Mouse (Mus musculus): ENCODE results near the gene Elmo2. TPM values are rescaled to one million over a fixed set of nuclear protein-coding genes. Genes with fewer than 3 reads are reported as not detected.

Elmo2 gene
- total and polyA plus RNA-seq, 3 experiments: 9.0 to 11.7 (median 10.1) TPM

GRCm38 (mm10) chr2:165323928-165324327 lies 2.4 kb downstream of the Elmo2 start:
- H3K9ac ChIP-seq (ENCODE audit: insufficient read depth, low read depth): no peak overlapping the region
- no peak overlapping the region for H3K4me2 ChIP-seq (ENCODE audit: insufficient read depth, low read depth, poor library complexity, severe bottlenecking)
- H3K27me3 ChIP-seq (replicated peaks): peaks cover 17% of the 10 kb centered on the region
- no peaks in the 10 kb centered on the region for H3K79me2 ChIP-seq (replicated peaks; ENCODE audit: control insufficient read depth, extremely low read depth, insufficient read depth, poor library complexity, severe bottlenecking)
- no peaks in the 10 kb centered on the region for H3K9me3 ChIP-seq (replicated peaks; ENCODE audit: low read length)
- no peak overlapping the region for H3K27ac ChIP-seq (ENCODE audit: insufficient read depth, low read depth)
- no peak overlapping the region for H3K4me3 ChIP-seq (replicated peaks in 1 of 3; ENCODE audit: low read depth in 2 of 3, low read length in 2 of 3, poor library complexity in 1 of 3)
- dilution Hi-C loops (cut with MboI; ENCODE audit: extremely low pct_ligation_motif_present, extremely low pct_unique_long_range_greater_than_20kb, low sequenced_read_pairs): no loop called here
- H3K4me1 ChIP-seq (ENCODE audit: control insufficient read depth in 1 of 2, insufficient read depth in 2 of 2): peaks cover 9 to 31% of the 10 kb centered on the region in 2 experiments
- in situ Hi-C loops (cut with MboI; ENCODE audit: low pct_ligation_motif_present, low pct_unique_long_range_greater_than_20kb, low sequenced_read_pairs): no loop called here
- DNase-seq (ENCODE audit: extremely low read depth): no peak
- TF ChIP-seq GABPA (IDR thresholded peaks at IDR 0.05; ENCODE audit: insufficient replicate concordance, low read depth, low read length): no peak
- H3K36me3 ChIP-seq (replicated peaks in 1 of 2; ENCODE audit: control insufficient read depth in 1 of 2, insufficient read depth in 1 of 2, low read length in 1 of 2): peaks cover 2 to 18% of the 10 kb centered on the region in 2 experiments

- TF ChIP-seq TCF12 (IDR thresholded peaks at IDR 0.05; ENCODE audit: low read depth, low read length) (no peak), POLR2A (IDR thresholded peaks at IDR 0.05; ENCODE audit: low read depth, low read length) (no peak), MYC (IDR thresholded peaks at IDR 0.05; ENCODE audit: low read depth, low read length) (no peak), GABPA (IDR thresholded peaks at IDR 0.05; ENCODE audit: insufficient replicate concordance, low read depth, low read length) (no peak), ZKSCAN1 (IDR thresholded peaks at IDR 0.05; ENCODE audit: borderline replicate concordance, low read depth, low read length) (no peak), HCFC1 (IDR thresholded peaks at IDR 0.05; ENCODE audit: low read depth, low read length) (no peak), RAD21 (IDR thresholded peaks at IDR 0.05; ENCODE audit: low read depth, low read length) (no peak), UBTF (IDR thresholded peaks at IDR 0.05; ENCODE audit: low read depth, low read length) (no peak), NELFE (IDR thresholded peaks at IDR 0.05; ENCODE audit: low read depth, low read length) (no peak)
- H3K27me3 ChIP-seq (replicated peaks): peaks cover 14% of the 10 kb centered on the region
- H3K4me3 ChIP-seq (replicated peaks in 1 of 3; ENCODE audit: low read depth in 2 of 3, low read length in 2 of 3, poor library complexity in 1 of 3): no peak overlapping the region
- no peaks in the 10 kb centered on the region for H3K79me2 ChIP-seq (replicated peaks; ENCODE audit: control insufficient read depth, extremely low read depth, insufficient read depth, poor library complexity, severe bottlenecking)
- peaks cover 2 to 18% of the 10 kb centered on the region in 2 experiments for H3K36me3 ChIP-seq (replicated peaks in 1 of 2; ENCODE audit: control insufficient read depth in 1 of 2, insufficient read depth in 1 of 2, low read length in 1 of 2)
- H3K9ac ChIP-seq (ENCODE audit: insufficient read depth, low read depth): no peak overlapping the region
- no peak for DNase-seq (ENCODE audit: extremely low read depth)
- H3K4me1 ChIP-seq (ENCODE audit: control insufficient read depth in 1 of 2, insufficient read depth in 2 of 2): peaks cover 8 to 31% of the 10 kb centered on the region in 2 experiments
- in situ Hi-C loops (cut with MboI; ENCODE audit: low pct_ligation_motif_present, low pct_unique_long_range_greater_than_20kb, low sequenced_read_pairs) (no loop called here), dilution Hi-C loops (cut with MboI; ENCODE audit: extremely low pct_ligation_motif_present, extremely low pct_unique_long_range_greater_than_20kb, low sequenced_read_pairs) (no loop called here)
- H3K9me3 ChIP-seq (replicated peaks; ENCODE audit: low read length): no peaks in the 10 kb centered on the region
- H3K27ac ChIP-seq (ENCODE audit: insufficient read depth, low read depth): no peak overlapping the region
- H3K4me2 ChIP-seq (ENCODE audit: insufficient read depth, low read depth, poor library complexity, severe bottlenecking): no peak overlapping the region
These were observed 2.8 kb downstream of the Elmo2 start for GRCm38 (mm10) chr2:165323484-165323883.

- H3K79me2 ChIP-seq (replicated peaks; ENCODE audit: control insufficient read depth, extremely low read depth, insufficient read depth, poor library complexity, severe bottlenecking): no peaks in the 10 kb centered on the region
- dilution Hi-C loops (cut with MboI; ENCODE audit: extremely low pct_ligation_motif_present, extremely low pct_unique_long_range_greater_than_20kb, low sequenced_read_pairs) (no loop called here), in situ Hi-C loops (cut with MboI; ENCODE audit: low pct_ligation_motif_present, low pct_unique_long_range_greater_than_20kb, low sequenced_read_pairs) (no loop called here)
- no peak for DNase-seq (ENCODE audit: extremely low read depth)
- peaks cover under 1% of the 10 kb centered on the region for H3K27me3 ChIP-seq (replicated peaks)
- no peak overlapping the region for H3K4me3 ChIP-seq (replicated peaks in 1 of 3; ENCODE audit: low read depth in 2 of 3, low read length in 2 of 3, poor library complexity in 1 of 3)
- no peak overlapping the region for H3K27ac ChIP-seq (ENCODE audit: insufficient read depth, low read depth)
- H3K9me3 ChIP-seq (replicated peaks; ENCODE audit: low read length): no peaks in the 10 kb centered on the region
- TF ChIP-seq MAZ (IDR thresholded peaks at IDR 0.05; ENCODE audit: low read depth, low read length) (no peak), NELFE (IDR thresholded peaks at IDR 0.05; ENCODE audit: low read depth, low read length) (no peak), ZNF384 (IDR thresholded peaks at IDR 0.05; ENCODE audit: low read depth, low read length) (no peak), EP300 (IDR thresholded peaks at IDR 0.05; ENCODE audit: low read length) (no peak), TCF12 (IDR thresholded peaks at IDR 0.05; ENCODE audit: low read depth, low read length) (no peak), JUN (IDR thresholded peaks at IDR 0.05; ENCODE audit: insufficient read depth, low read depth, low read length) (no peak), MAFK (IDR thresholded peaks at IDR 0.05; ENCODE audit: insufficient replicate concordance, low read length) (no peak), RCOR1 (conservative IDR thresholded peaks at IDR 0.05; ENCODE audit: low read depth, low read length) (no peak), KAT2A (IDR thresholded peaks at IDR 0.05; ENCODE audit: insufficient replicate concordance, low read length) (no peak), BHLHE40 (IDR thresholded peaks at IDR 0.05; ENCODE audit: low read depth, low read length) (no peak), SMC3 (IDR thresholded peaks at IDR 0.05; ENCODE audit: low read depth, low read length) (no peak)
- no peak overlapping the region for H3K9ac ChIP-seq (ENCODE audit: insufficient read depth, low read depth)
- H3K4me2 ChIP-seq (ENCODE audit: insufficient read depth, low read depth, poor library complexity, severe bottlenecking): no peak overlapping the region
- H3K4me1 ChIP-seq (ENCODE audit: control insufficient read depth in 1 of 2, insufficient read depth in 2 of 2): peaks cover 6 to 33% of the 10 kb centered on the region in 2 experiments
- H3K36me3 ChIP-seq (replicated peaks in 1 of 2; ENCODE audit: control insufficient read depth in 1 of 2, insufficient read depth in 1 of 2, low read length in 1 of 2): peaks cover 2 to 26% of the 10 kb centered on the region in 2 experiments
These were observed 4.1 kb downstream of the Elmo2 start for GRCm38 (mm10) chr2:165321981-165322735.
